Mouse (Mus musculus): ENCODE measurements at regions not wholly inside any gene's neighbourhood (a gene's known extent, or its start where the extent isn't known, plus 50 kb on each side); places are given as distances from the start of the nearest gene placed in this dataset.
"Not testable (repeated sequence)": the region's sequence is repeated elsewhere in the genome, so short reads cannot be mapped to it uniquely, and the experiment has no call there.

GRCm38 (mm10) chr16:55580827-55581226, 257.9 kb downstream of the Nfkbiz start:
- Histone ChIP-seq H3K9ac (replicated peaks) (no peak overlapping the region), H3K4me3 (ENCODE audit: insufficient read depth in 1 of 2, low read depth in 2 of 2, low read length in 2 of 2) (no peak overlapping the region), H3K4me1 (replicated peaks; ENCODE audit: control insufficient read depth in 2 of 2, insufficient read depth in 2 of 2, low read length in 1 of 2) (no peaks in the 10 kb centered on the region), H3K27ac (no peak overlapping the region), H3K9me3 (ENCODE audit: control insufficient read depth, low read length) (no peaks in the 10 kb centered on the region), H3K4me2 (ENCODE audit: low read depth) (no peak overlapping the region), H3K27me3 (ENCODE audit: control insufficient read depth, insufficient read depth, low read length) (no peaks in the 10 kb centered on the region), H3K36me3 (replicated peaks; ENCODE audit: control insufficient read depth, insufficient read depth, low read depth) (no peaks in the 10 kb centered on the region)
- no peak for ATAC-seq (ENCODE audit: insufficient read depth)
- 54% methylated on average over 4 of the region's 4 CpGs for WGBS (ENCODE audit: insufficient replicate concordance)
- TF ChIP-seq CTCF (IDR thresholded peaks at IDR 0.05; ENCODE audit: low read depth): no peak
- TF ChIP-seq EP300 (IDR thresholded peaks at IDR 0.05; ENCODE audit: low read depth): no peak
- no peak for DNase-seq (ENCODE audit: low read depth in 3 of 3, low spot score in 3 of 3)

GRCm38 (mm10) chr16:55578686-55579085, 260.0 kb downstream of the Nfkbiz start:
- DNase-seq (ENCODE audit: low read depth in 3 of 3, low spot score in 3 of 3) (no peak), ATAC-seq (ENCODE audit: insufficient read depth) (no peak)
- no peak overlapping the region for H3K4me2 ChIP-seq (ENCODE audit: low read depth)
- no peak overlapping the region for H3K27ac ChIP-seq
- TF ChIP-seq CTCF (IDR thresholded peaks at IDR 0.05; ENCODE audit: low read depth): no peak
- no peak for TF ChIP-seq EP300 (IDR thresholded peaks at IDR 0.05; ENCODE audit: low read depth)
- no peaks in the 10 kb centered on the region for H3K36me3 ChIP-seq (replicated peaks; ENCODE audit: control insufficient read depth, insufficient read depth, low read depth)
- no peaks in the 10 kb centered on the region for H3K9me3 ChIP-seq (ENCODE audit: control insufficient read depth, low read length)
- no peak overlapping the region for H3K9ac ChIP-seq (replicated peaks)
- 60% methylated on average over 5 of the region's 5 CpGs for WGBS (ENCODE audit: insufficient replicate concordance)
- H3K27me3 ChIP-seq (ENCODE audit: control insufficient read depth, insufficient read depth, low read length): no peaks in the 10 kb centered on the region
- no peak overlapping the region for H3K4me3 ChIP-seq (ENCODE audit: insufficient read depth in 1 of 2, low read depth in 2 of 2, low read length in 2 of 2)
- no peaks in the 10 kb centered on the region for H3K4me1 ChIP-seq (replicated peaks; ENCODE audit: control insufficient read depth in 2 of 2, insufficient read depth in 2 of 2, low read length in 1 of 2)

DNA sequence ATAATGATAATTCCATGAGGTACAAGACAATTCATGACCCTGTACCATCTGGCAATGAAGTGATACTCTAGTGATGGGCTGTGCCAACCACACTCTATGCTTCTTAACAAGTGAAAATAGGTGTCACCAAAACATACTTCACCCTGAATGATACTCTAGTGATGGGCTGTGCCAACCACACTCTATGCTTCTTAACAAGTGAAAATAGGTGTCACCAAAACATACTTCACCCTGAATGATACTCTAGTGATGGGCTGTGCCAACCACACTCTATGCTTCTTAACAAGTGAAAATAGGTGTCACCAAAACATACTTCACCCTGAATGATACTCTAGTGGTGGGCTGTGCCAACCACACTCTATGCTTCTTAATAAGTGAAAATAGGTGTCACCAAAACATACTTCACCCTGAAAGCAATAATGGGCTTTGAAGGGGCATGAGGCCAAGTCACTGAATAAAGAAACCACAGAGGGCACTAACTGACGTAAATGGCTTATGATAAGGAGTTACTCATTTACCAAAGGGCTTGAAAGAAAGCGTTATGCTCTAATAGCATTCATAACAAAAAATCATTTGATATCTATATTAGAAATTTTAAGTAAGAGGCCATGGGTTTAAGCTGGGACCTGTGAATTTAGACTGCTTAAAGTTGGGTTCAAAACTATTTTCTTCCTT, 263.0 kb downstream of the Nfkbiz start:
- 48% methylated on average over 2 of the region's 2 CpGs for WGBS (ENCODE audit: insufficient replicate concordance)
- not testable (repeated sequence) for H3K36me3 ChIP-seq (replicated peaks; ENCODE audit: control insufficient read depth, insufficient read depth, low read depth); H3K27me3 ChIP-seq (ENCODE audit: control insufficient read depth, insufficient read depth, low read length); H3K4me3 ChIP-seq (ENCODE audit: insufficient read depth in 1 of 2, low read depth in 2 of 2, low read length in 2 of 2); H3K9me3 ChIP-seq (ENCODE audit: control insufficient read depth, low read length); H3K4me1 ChIP-seq (replicated peaks; ENCODE audit: control insufficient read depth in 2 of 2, insufficient read depth in 2 of 2, low read length in 1 of 2); DNase-seq (ENCODE audit: low read depth in 3 of 3, low spot score in 3 of 3); H3K27ac ChIP-seq; H3K9ac ChIP-seq (replicated peaks); H3K4me2 ChIP-seq (ENCODE audit: low read depth); ATAC-seq (ENCODE audit: insufficient read depth)

GRCm38 (mm10) chr16:55571106-55571505, 267.6 kb downstream of the Nfkbiz start:
- no peaks in the 10 kb centered on the region for H3K4me1 ChIP-seq (replicated peaks; ENCODE audit: control insufficient read depth in 2 of 2, insufficient read depth in 2 of 2, low read length in 1 of 2)
- H3K9me3 ChIP-seq (ENCODE audit: control insufficient read depth, low read length): no peaks in the 10 kb centered on the region
- no peak overlapping the region for H3K27ac ChIP-seq
- no peaks in the 10 kb centered on the region for H3K27me3 ChIP-seq (ENCODE audit: control insufficient read depth, insufficient read depth, low read length)
- ATAC-seq (ENCODE audit: insufficient read depth) (no peak), DNase-seq (ENCODE audit: low read depth in 3 of 3, low spot score in 3 of 3) (no peak)
- WGBS (ENCODE audit: insufficient replicate concordance): 56% methylated on average over 7 of the region's 7 CpGs
- no peak overlapping the region for H3K4me2 ChIP-seq (ENCODE audit: low read depth)
- no peak overlapping the region for H3K4me3 ChIP-seq (ENCODE audit: insufficient read depth in 1 of 2, low read depth in 2 of 2, low read length in 2 of 2)
- TF ChIP-seq EP300 (IDR thresholded peaks at IDR 0.05; ENCODE audit: low read depth) (no peak), CTCF (IDR thresholded peaks at IDR 0.05; ENCODE audit: low read depth) (no peak)
- H3K9ac ChIP-seq (replicated peaks): no peak overlapping the region
- H3K36me3 ChIP-seq (replicated peaks; ENCODE audit: control insufficient read depth, insufficient read depth, low read depth): no peaks in the 10 kb centered on the region

DNA sequence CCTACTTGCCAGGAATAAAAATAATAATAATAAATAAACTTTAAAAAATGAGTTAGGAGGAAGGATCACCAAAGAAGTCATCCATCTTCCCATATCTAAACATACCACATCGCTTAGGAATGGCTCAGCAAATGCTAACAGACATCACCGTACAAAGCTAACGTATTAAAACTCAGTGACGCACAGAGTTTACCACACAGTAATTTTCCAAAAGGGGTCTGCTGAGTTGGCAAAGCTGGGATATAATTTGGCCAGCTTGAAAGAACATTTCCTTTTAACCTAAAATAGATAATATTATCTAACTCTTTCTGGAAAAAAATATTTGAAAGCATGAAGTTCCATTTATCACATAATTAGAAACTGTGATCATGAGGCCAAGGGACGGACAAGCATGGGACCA, 268.6 kb downstream of the Nfkbiz start:
- Histone ChIP-seq H3K36me3 (replicated peaks; ENCODE audit: control insufficient read depth, insufficient read depth, low read depth) (no peaks in the 10 kb centered on the region), H3K27me3 (ENCODE audit: control insufficient read depth, insufficient read depth, low read length) (no peaks in the 10 kb centered on the region), H3K9me3 (ENCODE audit: control insufficient read depth, low read length) (no peaks in the 10 kb centered on the region), H3K4me1 (replicated peaks; ENCODE audit: control insufficient read depth in 2 of 2, insufficient read depth in 2 of 2, low read length in 1 of 2) (no peaks in the 10 kb centered on the region), H3K4me2 (ENCODE audit: low read depth) (no peak overlapping the region), H3K27ac (no peak overlapping the region), H3K4me3 (ENCODE audit: insufficient read depth in 1 of 2, low read depth in 2 of 2, low read length in 2 of 2) (no peak overlapping the region), H3K9ac (replicated peaks) (no peak overlapping the region)
- TF ChIP-seq CTCF (IDR thresholded peaks at IDR 0.05; ENCODE audit: low read depth) (no peak), EP300 (IDR thresholded peaks at IDR 0.05; ENCODE audit: low read depth) (no peak)
- DNase-seq (ENCODE audit: low read depth in 3 of 3, low spot score in 3 of 3) (no peak), ATAC-seq (ENCODE audit: insufficient read depth) (no peak)
- WGBS (ENCODE audit: insufficient replicate concordance): 66% methylated on average over 5 of the region's 5 CpGs
